Mouse (Mus musculus) layer of hippocampus, postnatal 25 days (tissue): Measurements from ENCODE around the gene Kyat3. TPM values are rescaled to one million over a fixed set of nuclear protein-coding genes. Genes with fewer than 3 reads are reported as not detected.
"Not testable (repeated sequence)": the region's sequence is repeated elsewhere in the genome, so short reads cannot be mapped to it uniquely, and the experiment has no call there.

Experiments
- DNase-seq, 2 experiments: peaks; one replicate each; pipeline ENCODE4 v3.0.0; 2022; ENCODE audit warnings: mixed read lengths in 2 of 2, low spot score in 1 of 2; ENCODE audit errors: extremely low spot score in 1 of 2
- total RNA-seq, 2 experiments: library from RNA; stranded (reverse); gene quantifications; 2 replicates each; pipeline ENCODE4 v1.2.3; 2021

The Kyat3 gene
- 1 to 10 TPM; 6.3 to 6.6 TPM for total RNA-seq

DNA sequence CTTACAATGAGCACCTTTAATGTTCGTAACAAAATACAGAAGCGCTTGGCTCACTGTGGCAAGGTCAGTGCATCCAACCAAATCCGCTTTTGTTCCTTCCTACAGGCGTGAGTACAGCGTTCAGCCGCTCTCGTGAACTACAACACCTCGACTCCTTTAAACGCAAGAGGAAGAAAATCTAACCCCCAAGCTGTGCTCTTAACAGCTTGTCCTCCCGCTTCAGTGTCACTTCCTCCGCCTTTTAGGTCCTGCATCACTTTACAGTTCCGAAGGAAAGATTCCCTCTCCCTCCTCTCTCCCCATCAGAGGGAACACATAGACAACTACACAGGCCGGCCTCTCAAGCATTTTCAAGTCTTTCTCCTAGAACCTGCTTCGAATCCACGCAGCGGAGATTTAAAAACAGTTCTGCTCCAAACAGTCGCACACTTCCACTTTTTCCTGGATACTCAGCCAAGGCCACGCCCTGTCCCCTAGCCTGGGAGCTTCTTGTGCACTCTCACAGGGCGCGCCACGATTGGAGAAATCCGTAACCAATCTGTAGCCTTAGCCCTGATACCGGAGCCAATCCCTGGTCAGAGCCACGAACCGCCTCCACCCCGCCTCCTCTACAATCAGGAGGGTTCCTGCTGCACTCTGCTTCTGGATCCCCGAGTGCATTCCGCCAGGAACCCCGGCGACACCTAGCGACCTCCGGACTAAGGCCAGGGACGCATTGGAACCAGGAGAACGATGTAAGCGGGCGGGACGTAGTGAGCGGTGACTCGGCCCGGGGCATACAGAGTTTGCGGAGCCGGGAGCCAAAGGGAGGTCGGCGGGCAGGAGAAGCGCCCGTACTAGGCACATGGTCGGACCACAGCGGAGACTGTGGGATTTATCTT is at the start of gene Kyat3:
Gene Kyat3, plus strand, starts transcription at position 610 of the 881 bp plus-strand sequence.
- peak; percentile 73 for DNase-seq

DNA sequence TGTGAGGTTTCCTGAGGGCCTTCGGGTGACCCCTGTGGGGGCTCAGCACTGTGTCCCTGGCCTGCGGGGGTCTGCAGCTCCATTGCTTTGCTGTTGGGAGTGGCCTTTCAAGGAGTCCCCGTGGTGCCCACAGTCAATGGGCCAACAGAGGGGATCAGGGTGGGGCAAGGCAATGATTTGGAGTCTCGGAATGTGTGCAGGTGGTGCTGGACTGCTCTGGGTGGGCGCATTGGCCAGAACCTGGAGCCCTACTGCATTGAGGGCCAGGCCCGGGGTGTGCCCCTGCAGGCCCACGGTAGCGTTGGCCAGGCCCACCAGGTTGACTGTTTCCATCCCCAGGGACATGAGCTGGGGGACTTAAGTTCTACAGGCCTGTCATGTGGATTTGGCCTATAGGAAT is 36.1 kb upstream of the Kyat3 start:
- DNase-seq: no peak

DNA sequence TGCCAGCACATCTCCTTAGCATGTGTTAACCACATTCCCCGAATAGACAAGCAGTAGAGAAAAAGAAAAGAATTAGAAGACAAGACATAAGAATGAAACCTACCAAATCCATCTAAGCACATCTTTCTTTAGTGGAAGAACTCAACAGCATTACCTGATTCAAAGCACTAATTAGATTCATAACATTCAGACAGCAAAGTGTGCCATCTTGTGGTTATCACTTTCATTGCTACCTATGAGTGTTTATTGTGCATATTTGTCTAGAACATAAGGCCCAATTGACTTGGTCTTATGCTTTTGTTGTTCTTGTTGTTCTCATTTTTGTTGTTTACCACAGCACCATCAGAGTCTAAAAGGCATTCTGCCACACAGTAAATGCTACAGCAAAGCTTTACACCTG is 26.2 kb upstream of the Kyat3 start:
- DNase-seq: no peak

DNA sequence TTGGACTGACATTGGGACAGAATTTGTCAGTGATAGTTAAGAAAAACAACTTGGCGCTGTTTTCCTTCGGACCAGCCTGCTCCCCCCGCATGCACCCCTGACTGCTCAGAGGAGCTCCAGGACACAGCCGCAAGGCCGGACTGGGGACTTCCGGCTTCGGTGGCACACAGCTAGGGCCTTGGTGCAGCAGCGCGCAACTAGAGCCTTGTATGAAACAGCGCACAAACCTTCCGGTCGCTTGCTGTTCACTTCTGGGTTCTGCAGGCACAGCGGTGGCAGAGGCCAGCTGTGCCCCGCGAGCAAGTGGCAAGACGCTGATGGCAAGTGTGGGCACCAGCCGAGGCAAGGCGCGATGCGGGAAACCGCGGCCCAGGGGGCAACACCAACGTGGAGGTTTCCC is 12.9 kb upstream of the Kyat3 start:
- no peak for DNase-seq

DNA sequence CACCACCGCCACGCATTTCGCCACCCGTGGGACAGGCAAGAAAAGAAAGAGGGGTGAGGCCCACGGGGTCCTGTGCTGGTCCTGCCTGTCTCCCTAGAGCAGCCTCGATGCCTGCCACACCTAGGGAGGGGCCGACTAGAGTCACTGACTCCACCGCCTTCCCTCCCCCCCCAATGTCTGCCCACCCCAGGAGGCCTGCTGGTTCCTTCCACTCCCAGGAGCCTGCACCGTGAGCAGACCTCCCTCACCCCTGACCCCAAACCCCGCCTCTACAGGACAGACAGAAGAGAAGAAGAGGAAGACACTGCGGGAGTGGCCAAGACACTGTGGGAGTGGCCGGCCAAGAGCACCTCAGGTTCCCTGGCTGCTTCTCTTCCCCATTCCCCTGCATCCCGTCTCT is 12.5 kb upstream of the Kyat3 start:
- DNase-seq: no peak

DNA sequence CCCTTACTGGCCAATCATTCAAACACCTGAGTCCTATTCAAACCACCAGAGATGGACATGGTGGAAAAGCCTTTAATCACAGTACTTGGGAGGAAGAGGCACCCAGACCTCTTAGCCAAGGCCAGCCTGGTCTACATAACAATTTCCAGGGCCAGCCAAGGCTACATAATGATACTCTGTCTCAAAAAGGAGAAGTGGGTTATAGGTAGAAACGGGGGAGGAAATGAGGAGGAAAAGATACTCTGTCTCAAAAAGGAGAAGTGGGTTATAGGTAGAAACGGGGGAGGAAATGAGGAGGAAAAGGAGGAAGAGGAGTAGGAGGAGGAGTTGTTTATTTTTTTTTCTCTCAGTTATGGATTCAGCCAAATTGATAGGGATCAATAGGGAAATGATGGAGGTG is 4.3 kb upstream of the Kyat3 start:
- no peak for DNase-seq

DNA sequence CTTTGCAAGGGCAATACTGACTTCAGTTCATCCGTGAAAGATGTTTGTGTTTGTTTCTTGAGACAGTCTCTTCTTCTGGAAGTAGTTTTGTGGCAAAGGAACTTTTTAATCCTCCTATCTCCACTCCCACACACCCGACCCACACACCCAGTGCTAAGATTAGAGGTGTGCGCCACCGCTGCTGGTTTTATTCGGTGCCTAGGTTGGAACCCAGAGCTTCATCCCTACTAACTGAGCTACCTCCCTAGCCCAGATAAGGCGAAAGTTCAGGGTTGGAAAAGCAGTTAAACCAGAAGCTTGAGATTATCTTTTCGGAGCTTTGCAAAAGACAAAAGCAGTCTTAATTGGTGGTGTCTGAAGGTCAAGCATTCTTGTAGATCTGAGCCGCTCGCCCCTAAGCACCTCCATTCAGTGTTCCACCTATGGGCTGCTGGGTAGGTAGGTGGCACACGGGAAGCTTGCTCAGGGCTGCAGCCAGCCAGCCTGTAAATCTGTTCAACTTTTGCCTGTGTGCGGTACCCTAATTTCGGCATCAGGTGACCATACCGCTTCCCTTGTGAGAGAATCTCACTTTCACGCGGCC is 647 bp downstream of the Kyat3 start:
- no peak for DNase-seq

DNA sequence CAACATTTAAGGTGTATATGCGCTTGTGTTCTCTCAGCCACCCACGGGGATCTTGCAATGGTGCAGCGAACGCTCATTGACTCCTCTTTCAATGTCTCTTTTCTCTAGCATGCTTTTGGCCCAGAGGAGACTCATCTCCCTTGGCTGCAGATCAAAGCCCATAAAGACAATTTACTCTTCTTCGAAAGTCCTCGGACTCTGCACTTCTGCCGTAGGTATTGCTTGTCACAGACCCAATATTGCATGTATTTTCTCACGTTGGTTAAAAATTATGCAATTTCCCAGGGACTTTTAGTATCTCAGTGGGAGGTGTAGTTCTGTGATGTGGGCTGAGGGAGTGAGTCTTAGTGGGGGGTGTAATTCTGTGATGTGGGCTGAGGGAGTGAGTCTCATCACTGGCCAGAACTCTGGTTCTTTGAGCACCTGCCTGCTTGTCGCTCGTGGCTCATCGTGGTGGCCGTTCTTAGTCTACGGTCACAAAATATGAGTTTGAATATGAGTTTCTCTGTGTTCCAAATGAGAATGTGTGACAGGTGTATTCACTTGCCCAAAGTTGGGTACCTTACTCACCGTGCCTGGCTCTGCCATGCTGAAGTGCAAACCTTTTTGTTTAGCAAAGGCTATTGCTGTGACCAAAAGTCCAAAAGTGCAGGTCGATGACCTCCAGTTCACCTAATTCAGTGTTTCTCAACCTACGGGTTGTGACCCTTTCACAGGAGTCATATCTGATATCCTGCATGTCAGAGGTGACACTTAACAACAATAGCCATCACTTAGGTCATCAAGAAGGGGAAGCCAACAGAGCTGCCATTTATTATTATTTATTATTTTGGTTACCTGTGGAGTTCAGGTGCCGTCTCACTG is 6.0 kb downstream of the Kyat3 start:
- no peak for DNase-seq

DNA sequence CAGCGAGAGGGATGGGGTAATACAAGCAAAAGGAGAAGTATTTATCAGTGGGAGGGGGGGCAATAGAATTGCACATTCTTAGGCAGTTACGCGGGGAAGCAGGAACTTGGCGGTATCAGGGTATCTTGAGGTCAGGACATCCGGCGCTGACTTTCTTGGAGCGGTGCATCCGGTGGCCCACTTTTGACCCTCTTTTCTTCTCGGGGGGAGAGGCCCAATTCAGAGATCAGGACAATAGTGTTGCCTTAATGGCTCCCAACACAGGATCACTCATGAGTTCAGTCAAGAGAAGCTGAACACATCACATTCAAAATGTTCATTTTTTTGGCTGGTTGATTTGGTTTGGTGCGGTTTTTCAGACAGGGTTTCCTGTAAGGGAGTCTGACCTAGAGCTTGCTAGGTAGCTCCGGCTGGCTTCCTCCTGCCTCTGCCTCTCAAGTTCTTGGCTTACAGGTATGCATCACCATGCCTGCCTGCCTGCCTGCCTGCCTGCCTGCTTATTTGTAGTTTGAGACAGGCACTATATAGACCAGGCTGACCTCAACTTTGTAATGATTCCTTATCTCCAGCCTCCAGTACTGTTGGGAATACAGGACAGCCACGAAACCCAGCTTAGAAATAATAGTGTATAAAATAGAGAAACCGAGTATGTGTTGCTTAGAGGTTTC is 7.5 kb downstream of the Kyat3 start:
- DNase-seq: not testable (repeated sequence)

DNA sequence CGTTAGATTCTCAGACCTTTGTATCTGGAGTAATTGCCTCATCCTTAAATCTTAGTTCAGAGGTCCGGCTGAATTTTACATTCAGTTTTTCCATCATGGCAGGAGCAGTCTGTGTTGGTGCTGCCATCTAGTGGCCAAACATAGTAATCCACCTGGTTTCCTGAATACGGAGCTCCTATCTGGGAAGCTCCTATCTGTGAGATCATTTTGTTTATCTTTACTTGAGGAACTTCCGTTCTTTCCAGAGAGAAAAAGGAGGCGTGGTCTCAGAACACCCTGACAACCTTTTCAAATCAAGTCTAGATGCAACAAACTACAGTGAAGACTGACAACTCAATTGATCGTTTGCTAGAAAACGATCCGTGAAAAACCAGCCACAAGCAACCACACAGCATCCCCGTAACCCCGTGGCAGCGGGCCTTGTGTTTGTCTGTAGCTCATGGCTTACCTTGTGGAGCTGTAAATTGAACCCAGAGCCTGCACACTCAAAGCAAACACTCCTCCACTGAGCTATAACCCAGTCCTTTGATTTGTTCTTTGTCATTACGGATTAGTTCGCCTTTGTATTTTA is 8.1 kb downstream of the Kyat3 start:
- peak; percentile 41 to 83 for DNase-seq

DNA sequence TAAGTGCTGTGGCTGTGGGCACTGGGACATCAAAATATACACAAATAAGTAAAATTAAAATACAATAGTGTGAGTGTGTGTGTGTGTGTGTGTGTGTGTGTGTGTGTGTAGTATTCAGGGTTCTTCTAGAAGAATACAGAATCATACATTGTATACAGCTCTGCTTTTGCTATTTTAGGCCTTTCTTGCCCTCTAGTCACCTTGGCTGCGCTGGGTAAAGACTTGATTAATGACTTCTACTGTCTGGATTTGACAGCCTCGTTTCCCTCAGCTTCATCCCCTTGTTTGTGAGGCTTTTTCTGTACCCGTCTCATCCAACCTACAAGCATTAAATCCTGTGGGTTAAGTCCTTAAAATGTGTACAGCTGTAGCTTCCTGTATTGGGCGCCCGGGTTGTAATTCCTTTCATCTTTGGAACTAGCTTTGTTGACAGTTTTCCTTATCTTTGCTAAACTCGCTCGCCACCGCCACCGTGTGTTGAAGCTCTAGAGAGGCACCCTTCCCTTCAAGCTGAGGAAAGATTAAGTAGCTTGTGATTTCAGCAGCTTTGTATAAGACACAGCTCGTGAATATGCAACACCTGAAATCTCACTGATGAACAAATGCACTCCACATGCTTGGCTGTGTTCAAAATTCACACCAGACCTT is 9.6 kb downstream of the Kyat3 start:
- DNase-seq: peak; percentile 25 to 51

DNA sequence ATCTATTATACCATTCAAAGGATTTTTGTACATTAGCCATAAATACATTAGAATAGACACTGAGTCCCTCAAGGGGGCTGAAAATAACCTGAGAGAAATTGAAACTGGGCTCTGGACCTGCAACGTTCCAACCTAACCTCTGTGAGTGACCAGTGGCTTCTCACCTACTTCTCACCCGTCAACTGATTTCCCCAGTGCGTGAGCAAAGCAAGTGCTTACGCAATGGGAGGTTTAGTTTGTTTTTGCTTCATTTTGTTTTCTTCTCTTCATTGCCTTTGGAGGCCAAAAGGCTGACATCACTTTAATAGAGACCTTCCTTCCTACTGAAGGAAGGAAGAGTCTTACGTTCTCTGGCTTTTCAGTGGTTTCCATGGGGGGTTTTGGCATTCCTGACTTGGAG is 10.5 kb downstream of the Kyat3 start:
- DNase-seq: no peak

DNA sequence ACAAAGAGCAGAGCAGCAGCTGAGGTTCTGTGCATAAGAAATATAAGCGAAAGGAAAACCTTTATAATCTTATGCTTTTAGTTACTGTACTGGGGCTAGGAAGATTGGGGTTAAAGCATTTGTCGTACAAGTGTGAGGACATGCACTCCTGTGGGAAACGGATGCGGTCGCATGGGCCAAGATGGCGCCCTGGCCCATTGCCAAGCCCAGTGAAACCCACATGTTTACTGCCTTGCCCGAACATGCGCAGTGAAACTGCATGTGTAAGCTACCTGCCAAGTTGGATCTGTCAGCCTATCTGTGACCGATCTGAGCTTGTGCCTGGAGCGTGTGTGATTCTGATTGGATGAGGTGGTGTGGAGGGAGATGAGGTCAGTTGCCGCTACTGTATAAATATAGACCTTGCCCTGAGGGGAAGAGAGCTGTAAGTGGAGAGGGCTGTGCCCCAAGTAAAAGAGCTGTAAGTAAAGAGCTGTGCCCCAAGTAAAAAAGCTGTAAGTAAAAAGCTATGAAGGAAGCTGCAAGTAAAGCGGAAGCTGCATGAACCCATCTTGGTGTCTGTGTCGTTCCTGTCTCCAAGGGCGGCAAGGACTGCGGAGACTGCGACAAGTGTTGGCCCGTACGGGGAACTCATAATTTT is 11.7 kb downstream of the Kyat3 start:
- not testable (repeated sequence) for DNase-seq

DNA sequence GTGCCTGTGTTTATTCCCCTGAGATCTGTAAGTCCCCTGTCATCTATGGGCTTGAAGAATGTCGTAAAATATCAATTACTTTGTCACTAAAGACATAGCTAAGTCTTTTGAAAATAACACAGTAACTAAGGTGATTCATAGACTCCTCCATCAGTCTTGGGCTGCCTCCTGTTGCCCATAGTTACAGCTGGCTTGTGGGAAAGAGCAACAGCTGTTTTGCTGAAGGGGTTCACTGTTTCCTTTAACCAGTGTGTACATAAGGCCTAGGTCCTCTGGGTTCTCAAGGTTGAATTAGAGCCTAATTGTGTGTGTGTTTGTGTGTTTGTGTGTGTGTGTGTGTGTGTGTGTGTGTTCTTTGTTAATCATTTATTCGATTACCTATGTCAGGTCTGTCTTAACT is 24.6 kb downstream of the Kyat3 start:
- no peak for DNase-seq

DNA sequence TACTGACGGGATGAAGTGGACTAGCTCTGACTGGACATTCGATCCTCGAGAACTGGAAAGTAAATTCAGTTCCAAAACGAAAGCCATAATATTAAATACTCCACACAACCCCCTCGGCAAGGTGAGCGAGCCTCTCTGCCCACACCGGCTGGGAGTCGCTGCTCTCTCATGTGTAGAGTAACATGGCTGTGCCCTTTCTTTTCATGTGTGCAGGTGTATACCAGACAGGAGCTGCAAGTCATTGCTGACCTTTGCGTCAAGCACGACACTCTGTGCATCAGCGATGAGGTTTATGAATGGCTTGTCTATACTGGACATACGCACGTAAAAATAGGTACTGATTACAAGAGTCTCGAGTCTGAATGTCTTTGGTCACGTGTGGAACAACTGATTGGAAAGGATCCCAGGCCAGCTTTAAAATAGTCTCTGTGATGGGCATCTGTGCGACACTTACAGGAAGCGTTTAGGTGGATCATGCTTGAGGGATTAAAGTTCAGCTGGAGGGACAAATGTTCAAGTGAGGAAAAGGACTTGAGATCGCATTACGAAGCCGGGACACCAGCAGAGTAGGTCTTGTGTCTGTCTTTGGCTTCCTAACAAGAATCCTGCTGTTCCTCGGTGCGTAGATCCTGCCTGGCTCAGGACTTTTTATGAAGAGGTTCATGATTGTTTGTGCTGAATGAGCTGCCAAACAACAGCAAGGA is 25.3 kb downstream of the Kyat3 start:
- no peak for DNase-seq

DNA sequence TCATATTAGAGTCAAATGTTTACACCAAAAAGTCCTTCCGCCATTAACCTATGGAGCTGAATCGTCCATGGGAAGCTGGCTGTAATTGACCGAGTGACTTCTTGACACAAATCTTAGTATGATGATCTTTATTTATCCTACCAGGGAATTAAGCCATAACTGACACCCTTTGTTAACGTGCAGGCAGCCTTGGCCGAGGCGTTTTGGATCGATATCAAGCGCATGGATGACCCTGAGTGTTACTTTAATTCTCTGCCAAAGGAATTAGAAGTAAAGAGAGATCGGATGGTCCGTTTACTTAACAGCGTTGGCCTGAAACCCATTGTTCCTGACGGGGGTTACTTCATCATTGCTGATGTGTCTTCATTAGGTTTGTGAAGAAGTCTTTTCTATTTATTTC is 33.4 kb downstream of the Kyat3 start:
- DNase-seq: no peak

DNA sequence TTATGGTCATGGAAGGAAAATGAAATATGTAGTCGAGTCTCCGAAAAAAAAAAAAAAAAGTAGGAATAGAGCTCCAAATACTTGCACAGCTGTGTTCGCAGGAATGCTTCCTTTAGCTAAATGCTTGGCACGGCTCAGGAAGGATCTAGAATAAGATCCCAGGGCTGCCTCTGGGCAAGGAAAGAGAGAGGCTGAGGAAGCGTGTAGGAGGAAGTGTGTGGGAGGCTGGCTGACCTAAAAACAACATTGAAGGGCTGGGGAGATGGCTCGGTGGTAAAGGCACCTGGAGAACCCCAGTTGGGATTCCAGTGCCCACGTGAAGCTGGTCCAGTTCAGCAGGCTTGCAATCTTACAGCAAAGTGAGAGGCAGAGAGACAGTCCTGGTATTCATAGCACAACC is 40.0 kb downstream of the Kyat3 start:
- no peak for DNase-seq

DNA sequence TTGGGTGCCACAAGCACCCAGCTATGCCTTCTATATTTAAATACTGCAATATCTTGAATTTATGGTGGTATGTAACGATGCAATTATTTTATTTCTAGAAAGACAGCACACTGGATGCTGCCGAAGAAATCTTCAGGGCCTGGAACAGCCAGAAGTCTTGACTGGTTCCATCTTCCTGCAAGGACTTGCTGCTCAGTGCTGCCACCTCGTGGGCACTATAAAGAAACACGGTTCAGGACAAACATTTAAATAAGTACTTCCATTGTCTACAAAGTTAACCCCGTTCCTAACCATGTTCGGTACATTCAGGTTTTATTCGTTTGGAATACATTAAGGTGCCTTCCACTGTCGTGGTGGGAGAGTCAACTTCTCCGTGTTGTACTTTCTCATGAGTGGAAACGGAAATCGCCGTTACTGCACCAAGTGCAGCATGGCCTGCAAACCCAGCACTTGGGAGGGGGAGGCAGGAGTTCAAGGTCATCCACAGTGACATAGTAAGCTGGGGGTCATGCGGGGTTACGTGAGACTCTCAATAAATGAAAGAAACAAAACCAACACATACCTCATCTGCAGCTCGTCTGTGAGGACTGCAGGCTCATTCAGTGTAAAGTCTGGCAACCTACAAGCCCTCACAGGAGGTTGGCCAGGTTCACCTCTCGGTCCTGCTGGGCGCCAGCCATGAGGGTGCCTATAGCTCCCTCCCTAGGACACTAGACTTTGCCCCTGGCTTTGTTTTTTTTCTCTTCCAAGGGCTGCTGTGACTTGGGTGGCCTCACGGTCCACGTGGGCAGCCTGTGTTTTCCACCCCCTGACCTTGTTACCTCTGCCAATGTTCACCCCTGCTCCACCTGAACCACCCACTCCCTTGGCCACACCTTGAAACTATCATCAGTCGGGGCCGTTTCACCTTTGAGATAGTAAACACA is 43.4 kb downstream of the Kyat3 start:
- peak in 1 of 2 experiments; percentile 45 for DNase-seq
